Mouse (Mus musculus): ENCODE measurements around the gene B3gnt9. TPM values are rescaled to one million over a fixed set of nuclear protein-coding genes. Genes with fewer than 3 reads are reported as not detected.
A peak's percentile ranks its signal among the peaks of the same experiment; 100 is the strongest.

Gene B3gnt9
- polyA plus RNA-seq, 1 experiment from 2014 or later = 25.9 TPM

DNA sequence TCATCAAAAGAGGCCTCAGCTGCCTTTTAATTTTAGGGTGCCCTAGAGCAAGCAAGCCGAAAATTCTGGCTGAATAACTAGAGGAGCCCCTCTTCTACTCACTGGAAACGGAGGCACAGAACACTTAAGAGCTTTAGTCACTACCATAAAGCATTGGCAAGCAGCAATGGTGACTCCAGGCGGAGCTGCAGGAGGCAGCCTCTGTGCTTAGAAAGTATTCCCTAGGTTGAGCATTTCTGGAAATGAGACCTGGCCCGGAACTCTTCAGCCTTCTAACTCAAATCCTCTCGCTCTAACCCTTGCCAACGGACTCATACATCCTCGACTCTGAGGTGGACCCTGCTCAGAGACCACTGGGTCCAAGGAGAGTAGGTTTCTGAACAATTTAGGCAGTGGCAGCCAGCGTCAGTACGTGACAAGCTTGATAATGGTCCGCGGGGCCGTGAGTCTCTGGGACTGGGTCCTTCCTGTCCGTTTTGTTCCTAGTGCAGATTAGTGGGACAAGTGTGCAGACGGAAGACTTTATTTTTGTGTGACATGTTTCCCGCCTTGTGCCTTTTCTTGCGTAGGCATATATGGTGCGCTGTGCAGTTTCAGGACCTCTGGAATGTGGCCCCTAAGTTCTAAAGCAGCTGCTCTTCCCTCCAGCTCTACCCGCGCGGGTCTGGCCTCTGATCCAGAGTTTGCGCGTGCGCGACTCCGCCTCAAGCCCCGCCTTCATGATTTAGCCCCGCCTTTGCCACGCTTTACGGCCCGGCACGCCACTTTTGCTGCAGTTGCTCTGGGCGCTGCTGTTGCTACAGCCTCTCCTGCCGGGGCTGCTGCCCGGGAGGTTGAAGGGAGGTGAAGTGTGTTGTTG is 30.3 kb downstream of the B3gnt9 start, which contains the start of gene D230025D16Rik:
TSS of gene D230025D16Rik (plus strand) at position 733 of the 859 bp plus-strand sequence.
- peak; percentile 94 for ATAC-seq (ENCODE audit: insufficient number of reproducible peaks, insufficient read depth, low FRiP score, low TSS enrichment, low read depth)
- Histone ChIP-seq H3K9me3 (no peaks in the 10 kb centered on the region), H3K4me3 (peak within 1 kb of the TSS; percentile 73), H3K4me2 (peak within 1 kb of the TSS; percentile 79), H3K4me1 (peaks cover 17% of the 10 kb centered on the region), H3K9ac (peak within 1 kb of the TSS; percentile 88), H3K27me3 (no peaks in the 10 kb centered on the region), H3K27ac (peak within 1 kb of the TSS; percentile 82), H3K36me3 (no peaks in the 10 kb centered on the region)
- WGBS = 2% methylated on average over 34 of the region's 34 CpGs

DNA sequence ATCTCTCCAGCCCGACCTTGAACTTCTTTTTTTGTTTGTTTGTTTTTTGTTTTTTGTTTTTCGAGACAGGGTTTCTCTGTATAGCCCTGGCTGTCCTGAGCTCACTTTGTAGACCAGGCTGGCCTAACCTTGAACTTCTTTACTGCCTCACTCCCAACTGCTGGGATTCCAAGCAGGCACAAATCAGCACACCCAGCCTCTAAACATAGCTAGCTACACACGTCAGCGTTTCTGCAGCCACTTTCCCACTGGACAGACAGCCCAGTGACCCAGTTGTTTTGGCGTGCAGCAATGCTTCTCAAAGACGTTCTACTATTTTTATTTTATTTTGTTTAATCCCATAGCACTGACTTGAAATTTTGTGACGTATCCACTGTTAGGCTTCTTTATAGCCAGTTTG is 31.1 kb downstream of the B3gnt9 start:
- no peak overlapping the region for H3K4me2 ChIP-seq
- peaks cover 17% of the 10 kb centered on the region for H3K4me1 ChIP-seq
- 81% methylated on average over 7 of the region's 7 CpGs for WGBS
- H3K9me3 ChIP-seq = no peaks in the 10 kb centered on the region
- no peak for ATAC-seq (ENCODE audit: insufficient number of reproducible peaks, insufficient read depth, low FRiP score, low TSS enrichment, low read depth)
- no peaks in the 10 kb centered on the region for H3K27me3 ChIP-seq
- peak overlapping the region; percentile 82; the same call in 1 of the 2 replicates for H3K27ac ChIP-seq
- no peaks in the 10 kb centered on the region for H3K36me3 ChIP-seq
- H3K4me3 ChIP-seq = no peak overlapping the region
- 0 out of 2 replicates have a peak overlapping the region, but pooled peaks have one; percentile 88 for H3K9ac ChIP-seq

DNA sequence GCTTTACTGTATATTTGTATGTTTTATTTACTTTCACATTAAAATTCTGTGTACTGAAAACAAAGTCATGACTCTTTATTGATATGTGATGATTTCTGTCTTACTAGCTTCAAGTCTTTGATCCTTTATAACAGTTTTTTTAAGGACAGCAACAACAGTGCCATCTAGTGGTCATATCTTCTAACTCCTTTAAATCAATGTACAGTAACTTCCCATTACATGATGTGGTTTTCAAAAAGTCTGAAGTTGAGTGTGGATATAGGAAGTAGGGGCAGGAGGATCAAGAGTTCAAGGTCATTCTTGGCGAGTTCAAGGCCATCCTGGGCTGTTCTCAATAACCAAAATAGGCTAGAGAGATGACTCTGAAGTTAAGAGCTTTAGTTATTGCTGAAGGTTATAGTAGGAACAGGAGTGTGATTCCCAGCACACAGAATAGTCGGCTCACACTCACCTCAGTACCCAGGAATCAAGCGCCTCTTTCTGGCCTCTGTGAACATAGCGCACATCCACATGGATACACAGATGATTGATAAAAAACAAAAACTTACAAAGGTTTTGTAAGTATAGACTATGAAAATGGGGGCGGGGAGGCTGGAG is 36.9 kb downstream of the B3gnt9 start:
- no peak for ATAC-seq (ENCODE audit: insufficient number of reproducible peaks, insufficient read depth, low FRiP score, low TSS enrichment, low read depth)
- WGBS = 80% methylated on average over 5 of the region's 5 CpGs
- no peak overlapping the region for H3K4me2 ChIP-seq
- no peaks in the 10 kb centered on the region for H3K27me3 ChIP-seq
- no peak overlapping the region for H3K4me3 ChIP-seq
- no peak overlapping the region for H3K9ac ChIP-seq
- H3K4me1 ChIP-seq = no peaks in the 10 kb centered on the region
- no peak overlapping the region for H3K27ac ChIP-seq
- no peaks in the 10 kb centered on the region for H3K9me3 ChIP-seq
- H3K36me3 ChIP-seq = peaks cover 30% of the 10 kb centered on the region

DNA sequence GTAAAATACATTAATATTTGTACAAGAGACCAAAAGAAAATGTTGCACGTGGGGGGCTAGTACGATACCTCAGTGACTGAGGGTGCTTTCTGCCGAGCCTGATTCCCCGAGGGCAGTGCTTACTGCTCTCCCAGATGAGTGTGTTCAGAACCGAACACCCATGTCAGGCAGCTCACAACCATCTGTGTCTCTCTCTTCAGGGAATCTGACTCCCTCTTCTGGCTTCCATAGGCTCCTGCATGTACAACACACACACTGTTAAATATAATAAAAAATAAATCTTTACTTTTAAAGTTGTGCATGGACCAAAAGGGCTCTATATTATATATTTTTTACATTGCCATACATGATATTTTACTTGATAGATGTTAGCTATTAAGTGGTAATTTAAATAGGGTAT is 40.8 kb downstream of the B3gnt9 start:
- H3K27me3 ChIP-seq = no peaks in the 10 kb centered on the region
- no peak overlapping the region for H3K4me2 ChIP-seq
- H3K36me3 ChIP-seq = peaks cover 45% of the 10 kb centered on the region
- H3K27ac ChIP-seq = no peak overlapping the region
- no peaks in the 10 kb centered on the region for H3K4me1 ChIP-seq
- H3K9me3 ChIP-seq = no peaks in the 10 kb centered on the region
- H3K9ac ChIP-seq = no peak overlapping the region
- 85% methylated on average over 5 of the region's 5 CpGs for WGBS
- no peak overlapping the region for H3K4me3 ChIP-seq
- no peak for ATAC-seq (ENCODE audit: insufficient number of reproducible peaks, insufficient read depth, low FRiP score, low TSS enrichment, low read depth)

DNA sequence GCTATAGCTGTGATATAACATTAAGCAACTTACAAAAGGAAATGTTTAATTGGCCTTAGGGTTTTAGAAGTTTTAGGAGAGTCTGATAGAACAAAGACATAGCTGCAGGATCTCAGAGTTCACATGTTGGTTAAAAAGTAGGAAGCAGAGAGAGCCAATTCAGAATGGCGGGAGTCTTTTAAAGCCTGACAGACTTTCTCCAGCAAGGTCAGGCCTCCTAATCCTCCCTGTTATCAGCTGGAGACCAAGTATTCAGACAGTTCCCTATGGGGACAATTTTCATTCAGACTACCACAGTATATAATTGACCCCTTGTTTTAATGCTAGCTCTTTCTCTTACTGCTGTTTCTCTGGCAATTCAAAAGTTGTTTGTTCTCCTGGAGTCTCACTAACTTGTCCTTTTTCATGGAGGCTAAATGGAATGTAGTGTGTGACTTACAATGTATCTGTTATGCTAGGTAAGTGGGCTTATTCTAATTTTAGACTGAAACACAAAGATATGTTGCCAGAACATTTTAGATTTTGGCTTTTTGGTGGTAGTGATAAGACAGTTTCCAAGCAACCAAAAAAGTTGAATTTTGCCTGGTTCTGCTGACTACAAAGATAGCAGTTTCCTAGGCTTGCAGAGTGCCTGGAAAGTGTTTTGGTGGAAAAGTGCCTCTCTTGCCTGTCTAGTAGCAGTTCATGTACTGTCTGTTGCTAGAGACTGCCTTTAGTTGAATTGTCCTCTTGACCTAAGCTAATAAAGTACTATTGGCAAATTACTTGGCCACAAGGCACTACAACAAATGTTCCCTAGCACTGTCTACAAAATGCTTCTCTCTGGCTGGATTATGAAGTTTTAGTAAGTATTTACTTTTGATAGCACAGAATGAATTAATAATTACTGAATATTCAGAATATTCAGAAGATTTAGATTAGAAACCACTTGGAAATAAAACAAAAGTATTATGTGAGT is 45.5 kb downstream of the B3gnt9 start:
- Histone ChIP-seq H3K27me3 (no peaks in the 10 kb centered on the region), H3K9ac (no peak overlapping the region), H3K36me3 (peaks cover 38% of the 10 kb centered on the region), H3K4me1 (no peaks in the 10 kb centered on the region), H3K4me2 (no peak overlapping the region), H3K9me3 (no peaks in the 10 kb centered on the region), H3K4me3 (no peak overlapping the region), H3K27ac (no peak overlapping the region)
- WGBS = 71% methylated on average over 1 of the region's 1 CpGs
- no peak for ATAC-seq (ENCODE audit: insufficient number of reproducible peaks, insufficient read depth, low FRiP score, low TSS enrichment, low read depth)

DNA sequence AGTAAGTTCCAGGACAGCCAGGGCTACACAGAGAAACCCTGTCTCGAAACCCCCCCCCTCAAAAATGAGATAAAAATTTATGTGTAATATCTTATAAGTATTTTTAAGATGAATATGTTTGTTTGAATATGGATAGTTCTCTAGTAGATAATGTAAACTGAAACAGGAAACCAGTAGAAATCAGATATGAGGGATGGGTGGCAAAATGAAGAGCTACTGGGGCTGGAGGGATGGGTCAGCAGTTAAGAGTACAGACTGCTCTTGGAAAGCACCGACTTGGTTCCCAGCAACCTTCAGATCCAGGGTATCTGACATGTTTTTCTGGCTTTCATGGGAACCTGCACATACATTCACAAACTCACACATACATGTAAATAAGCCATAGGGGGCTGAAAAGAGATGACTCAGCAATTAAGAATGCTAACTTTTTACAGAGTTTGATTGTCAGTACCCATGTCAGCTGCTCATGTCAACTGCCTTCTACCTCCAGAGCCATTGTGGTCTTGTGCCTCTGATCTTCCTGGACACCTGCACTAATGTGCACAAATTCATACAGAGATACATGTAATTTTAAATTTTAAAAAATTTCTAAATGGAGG is 47.2 kb downstream of the B3gnt9 start:
- H3K27ac ChIP-seq = no peak overlapping the region
- H3K4me2 ChIP-seq = no peak overlapping the region
- H3K4me1 ChIP-seq = no peaks in the 10 kb centered on the region
- WGBS = 94% methylated on average over 2 of the region's 2 CpGs
- no peak overlapping the region for H3K9ac ChIP-seq
- H3K4me3 ChIP-seq = no peak overlapping the region
- H3K9me3 ChIP-seq = no peaks in the 10 kb centered on the region
- no peak for ATAC-seq (ENCODE audit: insufficient number of reproducible peaks, insufficient read depth, low FRiP score, low TSS enrichment, low read depth)
- no peaks in the 10 kb centered on the region for H3K27me3 ChIP-seq
- H3K36me3 ChIP-seq = peaks cover 38% of the 10 kb centered on the region

DNA sequence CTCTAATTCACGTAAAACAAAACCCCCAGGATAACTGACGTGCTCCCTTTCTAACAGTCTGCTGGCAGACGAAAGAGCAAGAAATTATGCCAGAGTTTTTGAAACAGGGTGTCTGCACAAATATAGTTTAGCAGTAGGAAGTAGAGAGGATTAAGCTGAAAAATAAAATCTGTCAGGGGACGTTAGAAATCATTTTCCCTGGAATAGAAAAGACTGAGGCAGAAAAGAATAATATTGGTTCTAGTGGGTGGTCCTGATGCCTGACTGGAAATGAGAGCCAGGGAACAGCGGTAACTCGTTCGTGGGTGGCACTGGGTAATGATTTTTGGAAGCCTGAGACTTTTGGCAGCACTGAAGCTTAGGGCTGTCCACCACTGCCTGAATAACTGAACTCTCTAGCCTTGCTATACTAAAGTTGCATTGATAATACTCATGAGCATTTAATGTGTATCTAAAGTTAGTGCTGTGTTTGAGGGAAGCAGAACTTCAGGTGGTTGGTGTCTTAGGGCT is 48.1 kb downstream of the B3gnt9 start:
- Histone ChIP-seq H3K27ac (no peak overlapping the region), H3K4me1 (no peaks in the 10 kb centered on the region), H3K9me3 (no peaks in the 10 kb centered on the region), H3K36me3 (peaks cover 41% of the 10 kb centered on the region), H3K27me3 (no peaks in the 10 kb centered on the region), H3K4me3 (no peak overlapping the region), H3K9ac (no peak overlapping the region), H3K4me2 (no peak overlapping the region)
- no peak for ATAC-seq (ENCODE audit: insufficient number of reproducible peaks, insufficient read depth, low FRiP score, low TSS enrichment, low read depth)
- 67% methylated on average over 7 of the region's 7 CpGs for WGBS

DNA sequence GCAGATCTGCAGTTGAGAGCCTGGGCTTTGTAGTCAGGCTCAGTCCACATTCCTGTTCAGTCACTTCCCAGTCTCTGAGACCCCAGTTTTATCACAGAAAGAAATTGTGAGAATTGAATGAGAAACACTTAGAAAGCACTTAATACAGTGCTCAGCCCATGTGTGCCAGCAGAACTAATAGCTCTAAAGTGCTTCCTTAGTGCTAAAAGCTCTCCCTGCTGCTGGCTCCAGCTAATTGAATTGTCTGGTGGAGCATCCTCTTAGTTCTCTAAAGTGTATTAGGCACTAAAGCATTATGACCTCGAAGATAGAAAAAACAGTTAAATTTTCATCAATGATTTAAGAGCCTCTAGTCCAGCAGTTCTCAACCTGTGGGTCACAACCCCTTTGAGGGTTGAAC is 49.2 kb downstream of the B3gnt9 start:
- H3K27me3 ChIP-seq = no peaks in the 10 kb centered on the region
- no peaks in the 10 kb centered on the region for H3K9me3 ChIP-seq
- H3K27ac ChIP-seq = no peak overlapping the region
- peaks cover 46% of the 10 kb centered on the region for H3K36me3 ChIP-seq
- ATAC-seq (ENCODE audit: insufficient number of reproducible peaks, insufficient read depth, low FRiP score, low TSS enrichment, low read depth) = no peak
- no peak overlapping the region for H3K4me3 ChIP-seq
- H3K4me2 ChIP-seq = no peak overlapping the region
- no peak overlapping the region for H3K9ac ChIP-seq
- WGBS = 82% methylated on average over 1 of the region's 1 CpGs
- no peaks in the 10 kb centered on the region for H3K4me1 ChIP-seq

Other genes starting within 250 kb of the B3gnt9 start
- not detected in 2 replicates for gene Ces3a, start 206.6 kb downstream of the B3gnt9 start, polyA plus RNA-seq (2015; fragmentation: Nextera tagmentation; extraction: Ambion mirVana)
- gene Ces3b, start 171.4 kb downstream of the B3gnt9 start, polyA plus RNA-seq (2015; fragmentation: Nextera tagmentation; extraction: Ambion mirVana) = not detected in 2 replicates
- 0.18 TPM in 1 of 2 replicates, not detected in the other for gene Ces4a, start 123.4 kb downstream of the B3gnt9 start, polyA plus RNA-seq (2015; fragmentation: Nextera tagmentation; extraction: Ambion mirVana)
- gene Cbfb, start 84.5 kb downstream of the B3gnt9 start, polyA plus RNA-seq (2015; fragmentation: Nextera tagmentation; extraction: Ambion mirVana) = 102 and 118 TPM in 2 replicates
- 24.5 and 26.6 TPM in 2 replicates for gene D230025D16Rik, start 30.0 kb downstream of the B3gnt9 start, polyA plus RNA-seq (2015; fragmentation: Nextera tagmentation; extraction: Ambion mirVana)
- 22.8 and 24.7 TPM in 2 replicates for gene Tradd, start 9.5 kb upstream of the B3gnt9 start, polyA plus RNA-seq (2015; fragmentation: Nextera tagmentation; extraction: Ambion mirVana)
- gene Fbxl8, start 9.5 kb upstream of the B3gnt9 start, polyA plus RNA-seq (2015; fragmentation: Nextera tagmentation; extraction: Ambion mirVana) = 2.1 TPM in 2 replicates
- gene Hsf4, start 14.6 kb upstream of the B3gnt9 start, polyA plus RNA-seq (2015; fragmentation: Nextera tagmentation; extraction: Ambion mirVana) = 0.13 and 0.22 TPM in 2 replicates
- gene Nol3, start 21.0 kb upstream of the B3gnt9 start, polyA plus RNA-seq (2015; fragmentation: Nextera tagmentation; extraction: Ambion mirVana) = 1.8 and 2.8 TPM in 2 replicates
- 22.1 and 23.0 TPM in 2 replicates for gene 4931428F04Rik, start 34.7 kb upstream of the B3gnt9 start, polyA plus RNA-seq (2015; fragmentation: Nextera tagmentation; extraction: Ambion mirVana)
- gene Exoc3l, start 40.9 kb upstream of the B3gnt9 start, polyA plus RNA-seq (2015; fragmentation: Nextera tagmentation; extraction: Ambion mirVana) = 10.2 and 11.1 TPM in 2 replicates
- 78.9 and 81.7 TPM in 2 replicates for gene E2f4, start 42.5 kb upstream of the B3gnt9 start, polyA plus RNA-seq (2015; fragmentation: Nextera tagmentation; extraction: Ambion mirVana)
- gene Elmo3, start 50.4 kb upstream of the B3gnt9 start, polyA plus RNA-seq (2015; fragmentation: Nextera tagmentation; extraction: Ambion mirVana) = 6.0 and 6.7 TPM in 2 replicates
- gene Lrrc29, start 71.1 kb upstream of the B3gnt9 start, polyA plus RNA-seq (2015; fragmentation: Nextera tagmentation; extraction: Ambion mirVana) = 1.3 and 1.8 TPM in 2 replicates
- gene Tmem208, start 71.2 kb upstream of the B3gnt9 start, polyA plus RNA-seq (2015; fragmentation: Nextera tagmentation; extraction: Ambion mirVana) = 121 TPM in 2 replicates
- 2.3 and 3.0 TPM in 2 replicates for gene Fhod1, start 92.8 kb upstream of the B3gnt9 start, polyA plus RNA-seq (2015; fragmentation: Nextera tagmentation; extraction: Ambion mirVana)
- 5.9 and 6.0 TPM in 2 replicates for gene Slc9a5, start 93.7 kb upstream of the B3gnt9 start, polyA plus RNA-seq (2015; fragmentation: Nextera tagmentation; extraction: Ambion mirVana)
- 0.39 and 0.81 TPM in 2 replicates for gene Plekhg4, start 118.1 kb upstream of the B3gnt9 start, polyA plus RNA-seq (2015; fragmentation: Nextera tagmentation; extraction: Ambion mirVana)
- not detected in 2 replicates for gene Kctd19, start 158.3 kb upstream of the B3gnt9 start, polyA plus RNA-seq (2015; fragmentation: Nextera tagmentation; extraction: Ambion mirVana)
- gene Lrrc36, start 158.4 kb upstream of the B3gnt9 start, polyA plus RNA-seq (2015; fragmentation: Nextera tagmentation; extraction: Ambion mirVana) = 0.22 TPM in 1 of 2 replicates, not detected in the other
- gene Tppp3, start 216.4 kb upstream of the B3gnt9 start, polyA plus RNA-seq (2015; fragmentation: Nextera tagmentation; extraction: Ambion mirVana) = 18.7 and 23.1 TPM in 2 replicates
- gene Zdhhc1, start 241.7 kb upstream of the B3gnt9 start, polyA plus RNA-seq (2015; fragmentation: Nextera tagmentation; extraction: Ambion mirVana) = 52.2 and 53.3 TPM in 2 replicates

Data from embryonic facial prominence, embryonic 13.5 days (tissue).